Mouse (Mus musculus): Measurements from ENCODE around the gene Lsg1.

- TF ChIP-seq CTCF (IDR thresholded peaks at IDR 0.05; ENCODE audit: borderline replicate concordance, insufficient read depth, low read length) (no peak), POLR2A (IDR thresholded peaks at IDR 0.05; ENCODE audit: low read depth, low read length) (no peak)
These were observed 16.0 kb downstream of the Lsg1 start for GRCm38 (mm10) chr16:30571378-30571777.
